Mouse (Mus musculus): Measurements from ENCODE around the gene St3gal3. TPM values are rescaled to one million over a fixed set of nuclear protein-coding genes. Genes with fewer than 3 reads are reported as not detected.

The St3gal3 gene
- total RNA-seq (2014; fragmentation: Nextera tagmentation): 13.4 and 24.6 TPM in 2 replicates
- total RNA-seq (2017): 6.9 and 10.3 TPM in 2 replicates
- 13.8 and 13.9 TPM in 2 replicates for polyA plus RNA-seq (2012)

DNA sequence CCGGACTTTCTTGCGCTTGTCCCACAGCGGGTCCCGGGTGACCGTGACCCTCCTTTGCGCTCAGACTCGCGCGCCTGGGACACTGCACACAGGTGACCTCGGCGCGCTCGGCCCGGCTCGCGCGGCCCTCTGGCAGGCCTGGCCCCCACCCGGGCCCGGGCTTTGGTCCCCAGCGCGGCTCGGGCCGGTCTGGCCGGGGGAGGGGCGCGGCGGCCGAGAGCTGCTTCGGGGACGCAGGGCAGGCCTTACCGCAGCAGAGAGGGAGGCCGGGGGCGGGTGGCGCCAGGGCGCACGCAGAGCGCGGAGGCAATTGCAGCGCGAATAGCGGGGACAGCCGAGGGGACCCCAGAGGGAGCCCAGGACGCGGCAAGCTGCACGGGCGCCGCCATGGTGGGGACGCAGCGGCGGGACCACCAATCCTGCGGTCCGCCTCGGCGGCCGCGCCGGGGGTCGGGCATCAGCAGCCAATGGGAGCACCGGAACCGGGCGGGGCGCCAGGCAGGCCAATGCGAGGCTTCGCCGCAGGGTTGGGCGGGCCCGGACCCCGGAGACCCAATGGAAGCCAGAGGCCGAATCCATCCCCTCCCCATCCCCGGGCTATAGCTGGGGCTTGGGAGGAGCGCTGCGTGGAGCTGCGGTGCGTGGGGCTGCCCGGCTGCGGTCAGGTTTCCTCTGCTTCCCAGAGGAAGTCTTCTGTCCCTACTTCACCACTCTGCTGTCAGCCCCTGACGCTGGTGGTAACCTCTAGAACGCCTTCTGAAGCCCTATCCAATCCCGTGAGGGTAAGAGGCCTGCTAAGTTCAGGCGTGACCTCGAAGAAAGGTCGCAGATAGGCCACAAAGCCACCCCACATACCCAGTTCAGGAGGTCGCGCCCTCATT, at the start of gene St3gal3:
TSS of gene St3gal3 (minus strand) at position 430 of the 881 bp plus-strand sequence.
- ATAC-seq (ENCODE audit: extremely low read depth, insufficient number of reproducible peaks, low FRiP score, poor library complexity, severe bottlenecking): peak; percentile 90

DNA sequence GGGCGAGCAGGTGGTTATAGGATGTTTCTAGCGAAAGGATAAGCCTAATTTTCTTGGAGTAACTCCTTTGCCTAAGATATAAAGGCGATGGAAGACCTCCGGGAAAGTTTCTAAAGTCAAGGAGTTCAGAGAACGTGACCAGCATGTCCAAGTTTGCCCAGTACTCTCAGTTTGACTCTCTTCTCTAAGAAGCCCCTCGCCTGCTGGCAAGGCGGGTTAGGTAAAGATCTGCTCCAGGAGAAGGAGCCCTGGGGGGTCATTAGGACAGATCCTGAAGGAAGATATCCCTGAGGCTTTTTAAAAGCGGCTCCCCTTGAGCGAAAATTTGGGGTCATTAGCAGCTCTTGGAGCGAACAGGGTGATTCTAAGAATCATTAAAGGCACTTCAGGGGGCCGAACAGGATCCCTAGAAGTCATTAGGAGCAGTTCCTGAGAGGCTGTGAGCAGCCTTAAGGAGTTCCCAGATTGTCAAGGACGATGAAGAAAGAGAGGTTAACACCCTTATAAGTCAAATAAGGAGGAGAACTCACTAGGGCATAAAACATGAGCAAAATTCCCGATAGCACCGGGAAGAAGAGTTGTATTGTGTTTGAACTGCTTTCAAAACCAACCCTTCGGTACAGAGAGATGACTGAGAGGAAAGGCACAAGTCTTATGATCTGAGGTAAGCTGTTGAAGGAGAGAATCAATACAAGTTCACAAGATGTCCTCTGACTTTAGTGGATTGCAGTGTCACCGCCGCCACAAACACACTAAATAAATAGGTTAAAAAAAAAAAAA, 45.8 kb upstream of the St3gal3 start:
- no peak for ATAC-seq (ENCODE audit: extremely low read depth, insufficient number of reproducible peaks, low FRiP score, poor library complexity, severe bottlenecking)

More for the DNA sequence above, at the start of gene St3gal3:
- Histone ChIP-seq H3K27me3 (ENCODE audit: insufficient read depth, low read length) (no peaks in the 10 kb centered on the region), H3K4me1 (ENCODE audit: insufficient read depth, low read depth, low read length) (peaks cover 39% of the 10 kb centered on the region), H3K4me3 (ENCODE audit: low read depth, low read length) (peak within 1 kb of the TSS; percentile 91), H3K36me3 (replicated peaks) (peaks cover 65% of the 10 kb centered on the region), H3K9me3 (replicated peaks) (no peaks in the 10 kb centered on the region)
- DNase-seq (ENCODE audit: low spot score): peak; percentile 98
- TF ChIP-seq CTCF (IDR thresholded peaks at IDR 0.05; ENCODE audit: low read depth, low read length): no peak
- TF ChIP-seq POLR2AphosphoS5 (IDR thresholded peaks at IDR 0.05; ENCODE audit: insufficient replicate concordance, low read depth, low read length): no peak
- no peak for TF ChIP-seq GATA2 (IDR thresholded peaks at IDR 0.05; ENCODE audit: borderline replicate concordance, low read depth, low read length)
- no peak for TF ChIP-seq TAL1 (conservative IDR thresholded peaks at IDR 0.05; ENCODE audit: low read depth, low read length)
- TF ChIP-seq GATA1 (IDR thresholded peaks at IDR 0.05; ENCODE audit: borderline replicate concordance, low read length): no peak

GRCm38 (mm10) chr4:118179467-118180300, 45.0 kb upstream of the St3gal3 start, which contains the start of gene Kdm4a:
Kdm4a (minus strand) TSS chr4:118180043.
- Histone ChIP-seq H3K9me3 (replicated peaks) (no peaks in the 10 kb centered on the region), H3K4me3 (ENCODE audit: low read depth, low read length) (peak within 1 kb of the TSS; percentile 80), H3K27me3 (ENCODE audit: insufficient read depth, low read length) (no peaks in the 10 kb centered on the region), H3K4me1 (ENCODE audit: insufficient read depth, low read depth, low read length) (peaks cover 28% of the 10 kb centered on the region), H3K36me3 (replicated peaks) (peaks cover 35% of the 10 kb centered on the region)
- TF ChIP-seq POLR2AphosphoS5 (IDR thresholded peaks at IDR 0.05; ENCODE audit: insufficient replicate concordance, low read depth, low read length): no peak
- no peak for TF ChIP-seq TAL1 (conservative IDR thresholded peaks at IDR 0.05; ENCODE audit: low read depth, low read length)
- TF ChIP-seq GATA2 (IDR thresholded peaks at IDR 0.05; ENCODE audit: borderline replicate concordance, low read depth, low read length): no peak
- TF ChIP-seq GATA1 (IDR thresholded peaks at IDR 0.05; ENCODE audit: borderline replicate concordance, low read length): no peak
- TF ChIP-seq CTCF (IDR thresholded peaks at IDR 0.05; ENCODE audit: low read depth, low read length): no peak
- ATAC-seq (ENCODE audit: extremely low read depth, insufficient number of reproducible peaks, low FRiP score, poor library complexity, severe bottlenecking) (peak; percentile 94), DNase-seq (ENCODE audit: low spot score) (peak; percentile 96)

More for the DNA sequence above, 45.8 kb upstream of the St3gal3 start:
- no peaks in the 10 kb centered on the region for H3K9me3 ChIP-seq (replicated peaks)
- H3K4me3 ChIP-seq (ENCODE audit: low read depth, low read length): peak overlapping the region; percentile 80
- DNase-seq (ENCODE audit: low spot score): peak; percentile 16
- TF ChIP-seq CTCF (IDR thresholded peaks at IDR 0.05; ENCODE audit: low read depth, low read length) (no peak), POLR2AphosphoS5 (IDR thresholded peaks at IDR 0.05; ENCODE audit: insufficient replicate concordance, low read depth, low read length) (no peak), GATA2 (IDR thresholded peaks at IDR 0.05; ENCODE audit: borderline replicate concordance, low read depth, low read length) (no peak), TAL1 (conservative IDR thresholded peaks at IDR 0.05; ENCODE audit: low read depth, low read length) (no peak), GATA1 (IDR thresholded peaks at IDR 0.05; ENCODE audit: borderline replicate concordance, low read length) (no peak)
- peaks cover 27% of the 10 kb centered on the region for H3K36me3 ChIP-seq (replicated peaks)
- H3K27me3 ChIP-seq (ENCODE audit: insufficient read depth, low read length): no peaks in the 10 kb centered on the region
- H3K4me1 ChIP-seq (ENCODE audit: insufficient read depth, low read depth, low read length): peaks cover 27% of the 10 kb centered on the region

DNA sequence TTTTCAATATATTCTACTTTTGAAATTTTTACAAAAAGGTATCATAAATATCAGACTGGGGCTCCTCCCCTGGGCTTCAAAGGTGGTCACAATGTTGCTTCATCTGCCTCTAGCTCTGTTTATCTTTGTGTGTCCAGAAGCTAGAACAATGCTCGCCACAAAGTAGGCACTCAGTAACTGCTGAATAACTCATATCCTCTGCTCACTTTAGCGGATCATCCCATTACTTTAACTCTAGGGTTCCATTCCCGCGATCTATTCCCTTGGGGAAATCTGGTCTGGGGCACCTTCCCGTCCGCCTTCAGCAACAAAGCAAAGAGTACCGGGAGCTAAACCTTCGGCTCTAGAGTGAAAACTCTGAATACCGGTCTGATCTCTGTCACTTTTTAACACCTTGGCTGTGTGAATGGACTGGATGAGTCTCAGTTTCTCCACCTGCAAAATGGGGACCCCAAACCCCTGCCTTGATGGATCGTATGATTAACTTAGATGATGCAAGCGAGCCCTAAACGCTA, 44.3 kb upstream of the St3gal3 start:
- Histone ChIP-seq H3K9me3 (replicated peaks) (no peaks in the 10 kb centered on the region), H3K27me3 (ENCODE audit: insufficient read depth, low read length) (no peaks in the 10 kb centered on the region), H3K36me3 (replicated peaks) (peaks cover 42% of the 10 kb centered on the region), H3K4me3 (ENCODE audit: low read depth, low read length) (peak overlapping the region; percentile 80), H3K4me1 (ENCODE audit: insufficient read depth, low read depth, low read length) (peaks cover 28% of the 10 kb centered on the region)
- ATAC-seq (ENCODE audit: extremely low read depth, insufficient number of reproducible peaks, low FRiP score, poor library complexity, severe bottlenecking) (no peak), DNase-seq (ENCODE audit: low spot score) (no peak)
- TF ChIP-seq GATA1 (IDR thresholded peaks at IDR 0.05; ENCODE audit: borderline replicate concordance, low read length) (no peak), CTCF (IDR thresholded peaks at IDR 0.05; ENCODE audit: low read depth, low read length) (no peak), GATA2 (IDR thresholded peaks at IDR 0.05; ENCODE audit: borderline replicate concordance, low read depth, low read length) (no peak), TAL1 (conservative IDR thresholded peaks at IDR 0.05; ENCODE audit: low read depth, low read length) (no peak), POLR2AphosphoS5 (IDR thresholded peaks at IDR 0.05; ENCODE audit: insufficient replicate concordance, low read depth, low read length) (no peak)

GRCm38 (mm10) chr4:118172461-118172860, 37.7 kb upstream of the St3gal3 start:
- ATAC-seq (ENCODE audit: extremely low read depth, insufficient number of reproducible peaks, low FRiP score, poor library complexity, severe bottlenecking): no peak
- no peak for DNase-seq (ENCODE audit: low spot score)
- no peak for TF ChIP-seq TAL1 (conservative IDR thresholded peaks at IDR 0.05; ENCODE audit: low read depth, low read length)
- no peak for TF ChIP-seq GATA1 (IDR thresholded peaks at IDR 0.05; ENCODE audit: borderline replicate concordance, low read length)
- no peak for TF ChIP-seq CTCF (IDR thresholded peaks at IDR 0.05; ENCODE audit: low read depth, low read length)
- TF ChIP-seq POLR2AphosphoS5 (IDR thresholded peaks at IDR 0.05; ENCODE audit: insufficient replicate concordance, low read depth, low read length): no peak
- TF ChIP-seq GATA2 (IDR thresholded peaks at IDR 0.05; ENCODE audit: borderline replicate concordance, low read depth, low read length): no peak
- Histone ChIP-seq H3K4me3 (ENCODE audit: low read depth, low read length) (no peak overlapping the region), H3K27me3 (ENCODE audit: insufficient read depth, low read length) (no peaks in the 10 kb centered on the region), H3K4me1 (ENCODE audit: insufficient read depth, low read depth, low read length) (peaks cover 10% of the 10 kb centered on the region), H3K36me3 (replicated peaks) (peaks cover 99% of the 10 kb centered on the region), H3K9me3 (replicated peaks) (no peaks in the 10 kb centered on the region)

Data from G1E (cell line).